Mouse (Mus musculus): Measurements from ENCODE around the gene Prdm4. TPM values are rescaled to one million over a fixed set of nuclear protein-coding genes. Genes with fewer than 3 reads are reported as not detected.

The Prdm4 gene
- 11.8 and 15.3 TPM in 2 replicates for polyA plus RNA-seq (2015; fragmentation: Nextera tagmentation; extraction: Ambion mirVana)

- peak; percentile 99 for ATAC-seq (ENCODE audit: insufficient number of reproducible peaks, low FRiP score, low TSS enrichment, low read depth)
- H3K4me1 ChIP-seq, result peaks cover 13% of the 10 kb centered on the region
- H3K4me2 ChIP-seq, result peak within 1 kb of the TSS; percentile 66
- peak within 1 kb of the TSS; percentile 86 for H3K27ac ChIP-seq
- no peaks in the 10 kb centered on the region for H3K9me3 ChIP-seq
- H3K27me3 ChIP-seq, result peaks cover 5% of the 10 kb centered on the region; the same call in 1 of the 2 replicates
- peak within 1 kb of the TSS; percentile 97 for H3K4me3 ChIP-seq
- H3K36me3 ChIP-seq, result peaks cover 29% of the 10 kb centered on the region
- under 1% methylated on average over 73 of the region's 90 CpGs for WGBS
- peak within 1 kb of the TSS; percentile 89 for H3K9ac ChIP-seq
Observed at GRCm38 (mm10) chr10:85916498-85917309, at the start of gene Prdm4. Gene Prdm4 (minus strand): TSS chr10:85917142.

DNA sequence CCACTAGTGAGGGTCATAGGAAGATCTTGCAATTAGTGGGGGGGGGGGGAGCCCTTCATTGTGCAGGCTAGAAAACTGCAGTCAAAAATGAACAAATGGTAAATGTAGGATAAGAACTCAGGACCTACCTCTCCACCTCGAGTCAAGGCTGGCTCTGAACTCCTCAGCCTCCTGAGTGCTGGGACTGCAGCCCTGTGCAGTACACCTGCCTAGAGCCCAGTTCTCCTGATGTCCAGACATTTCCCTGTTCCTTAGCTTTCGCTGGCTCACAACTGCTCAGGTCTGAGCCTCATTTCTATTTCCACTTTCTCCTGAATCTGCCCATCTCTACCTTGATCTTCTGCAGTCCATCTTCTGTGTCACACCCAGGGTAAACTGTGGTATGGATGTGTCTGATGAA is 49.5 kb upstream of the Prdm4 start:
- Histone ChIP-seq H3K9me3 (no peaks in the 10 kb centered on the region), H3K4me3 (no peak overlapping the region), H3K4me2 (no peak overlapping the region), H3K4me1 (no peaks in the 10 kb centered on the region), H3K36me3 (no peaks in the 10 kb centered on the region), H3K27ac (no peak overlapping the region), H3K9ac (no peak overlapping the region), H3K27me3 (0 out of 2 replicates have a peak, but pooled peaks cover 4% of the 10 kb centered on the region)
- WGBS, result 64% methylated on average over 2 of the region's 2 CpGs
- ATAC-seq (ENCODE audit: insufficient number of reproducible peaks, low FRiP score, low TSS enrichment, low read depth), result no peak

- no peak overlapping the region for H3K9ac ChIP-seq
- no peaks in the 10 kb centered on the region for H3K9me3 ChIP-seq
- 0 out of 2 replicates have a peak, but pooled peaks cover 4% of the 10 kb centered on the region for H3K27me3 ChIP-seq
- H3K27ac ChIP-seq, result no peak overlapping the region
- no peak for ATAC-seq (ENCODE audit: insufficient number of reproducible peaks, low FRiP score, low TSS enrichment, low read depth)
- no peak overlapping the region for H3K4me3 ChIP-seq
- no peak overlapping the region for H3K4me2 ChIP-seq
- H3K36me3 ChIP-seq, result no peaks in the 10 kb centered on the region
- H3K4me1 ChIP-seq, result no peaks in the 10 kb centered on the region
- WGBS, result 80% methylated on average over 7 of the region's 7 CpGs
Observed at GRCm38 (mm10) chr10:85964316-85964715, 47.4 kb upstream of the Prdm4 start.

- Histone ChIP-seq H3K27me3 (0 out of 2 replicates have a peak, but pooled peaks cover 4% of the 10 kb centered on the region), H3K36me3 (no peaks in the 10 kb centered on the region), H3K9me3 (no peaks in the 10 kb centered on the region), H3K4me2 (no peak overlapping the region), H3K4me3 (no peak overlapping the region), H3K4me1 (no peaks in the 10 kb centered on the region), H3K9ac (no peak overlapping the region), H3K27ac (no peak overlapping the region)
- no peak for ATAC-seq (ENCODE audit: insufficient number of reproducible peaks, low FRiP score, low TSS enrichment, low read depth)
- WGBS, result 60% methylated on average over 9 of the region's 9 CpGs
Observed at GRCm38 (mm10) chr10:85962897-85963296, 46.0 kb upstream of the Prdm4 start.

DNA sequence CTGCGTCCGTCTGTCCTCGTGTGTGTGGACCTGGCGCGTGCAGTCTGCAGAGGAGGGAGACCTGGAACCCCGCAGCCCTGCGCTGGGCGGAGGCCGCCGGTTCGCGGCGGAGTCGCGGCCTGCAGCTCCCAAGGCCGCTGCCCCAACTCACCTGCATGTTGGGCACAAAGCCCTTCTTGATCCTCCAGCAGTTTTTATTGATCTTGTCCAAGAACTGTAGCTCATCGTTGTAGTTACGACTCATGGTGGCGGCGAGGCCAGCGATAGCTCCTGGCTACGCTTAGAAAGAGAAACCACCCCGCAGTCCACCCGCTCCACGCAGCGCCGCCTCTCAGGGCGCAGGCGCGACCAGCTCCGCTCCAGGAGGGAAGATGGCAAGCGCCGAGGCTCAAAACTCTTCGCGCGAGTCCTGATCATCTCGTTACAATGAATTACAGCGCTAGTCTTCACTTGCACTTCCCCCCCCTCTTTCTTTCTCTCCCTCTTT is 40.6 kb upstream of the Prdm4 start, which contains the start of gene Rtcb:
TSS of gene Rtcb (minus strand) at position 360 of the 487 bp plus-strand sequence.
- peak within 1 kb of the TSS; percentile 69 for H3K4me2 ChIP-seq
- no peaks in the 10 kb centered on the region for H3K27me3 ChIP-seq
- H3K4me3 ChIP-seq, result peak within 1 kb of the TSS; percentile 87
- peak within 1 kb of the TSS; percentile 82 for H3K9ac ChIP-seq
- H3K9me3 ChIP-seq, result no peaks in the 10 kb centered on the region
- H3K4me1 ChIP-seq, result peaks cover 4% of the 10 kb centered on the region; the same call in 1 of the 2 replicates
- H3K27ac ChIP-seq, result peak within 1 kb of the TSS; percentile 82
- ATAC-seq (ENCODE audit: insufficient number of reproducible peaks, low FRiP score, low TSS enrichment, low read depth), result peak; percentile 84
- H3K36me3 ChIP-seq, result peaks cover 26% of the 10 kb centered on the region
- WGBS, result under 1% methylated on average over 38 of the region's 38 CpGs

DNA sequence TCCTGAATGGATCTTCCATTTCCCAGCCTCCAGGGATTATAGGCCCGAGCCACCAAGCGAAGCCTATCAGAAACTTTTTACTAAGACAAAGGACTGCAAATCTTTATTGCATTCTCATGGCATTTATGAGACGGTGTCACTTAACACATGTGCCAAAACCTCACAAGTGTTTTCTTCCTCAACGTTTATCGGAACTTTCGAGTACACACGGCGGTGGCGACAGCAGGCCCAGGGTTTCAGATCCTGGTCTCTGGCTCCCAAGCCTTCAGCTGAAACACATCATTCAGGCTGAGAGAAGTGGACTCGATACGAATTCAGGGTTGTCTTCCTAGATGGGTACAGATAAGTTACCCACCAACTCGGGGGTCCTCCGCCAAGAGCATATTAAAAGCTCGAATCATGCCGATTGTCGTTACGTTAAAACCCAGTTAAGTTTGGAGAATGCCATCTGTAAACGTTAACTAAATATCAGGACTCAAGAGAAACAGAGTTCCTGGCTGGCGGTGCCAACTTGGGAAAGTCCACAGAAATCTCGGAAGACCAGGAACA is 40.0 kb upstream of the Prdm4 start:
- Histone ChIP-seq H3K27ac (peak overlapping the region; percentile 82), H3K9me3 (no peaks in the 10 kb centered on the region), H3K4me2 (peak overlapping the region; percentile 69), H3K36me3 (peaks cover 30% of the 10 kb centered on the region), H3K4me1 (peaks cover 4% of the 10 kb centered on the region; the same call in 1 of the 2 replicates), H3K27me3 (no peaks in the 10 kb centered on the region), H3K9ac (peak overlapping the region; percentile 82), H3K4me3 (peak overlapping the region; percentile 87)
- ATAC-seq (ENCODE audit: insufficient number of reproducible peaks, low FRiP score, low TSS enrichment, low read depth), result no peak
- 2% methylated on average over 20 of the region's 20 CpGs for WGBS

DNA sequence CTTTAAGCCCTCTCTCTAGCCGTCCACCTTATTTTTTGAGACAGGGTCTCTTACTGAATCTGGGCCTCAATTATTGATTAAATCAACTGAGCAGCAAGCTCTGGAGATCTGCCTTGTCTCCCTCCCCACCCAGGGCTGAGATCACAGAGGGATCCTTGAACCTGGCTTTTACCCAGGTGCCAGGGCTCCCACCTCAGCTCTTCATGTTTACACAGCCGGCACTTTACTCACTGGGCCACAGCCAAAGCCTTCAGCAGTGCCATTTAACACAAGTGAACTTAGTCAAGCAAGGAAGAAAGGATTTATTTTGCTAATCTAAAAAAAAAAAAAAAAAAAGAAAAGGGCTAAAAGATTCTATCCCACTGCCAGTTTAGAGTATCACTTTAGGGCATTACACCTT is 37.5 kb upstream of the Prdm4 start:
- H3K9me3 ChIP-seq, result no peaks in the 10 kb centered on the region
- no peak overlapping the region for H3K9ac ChIP-seq
- WGBS, result 73% methylated on average over 2 of the region's 2 CpGs
- peaks cover 51% of the 10 kb centered on the region for H3K36me3 ChIP-seq
- no peak overlapping the region for H3K4me2 ChIP-seq
- ATAC-seq (ENCODE audit: insufficient number of reproducible peaks, low FRiP score, low TSS enrichment, low read depth), result no peak
- peaks cover 4% of the 10 kb centered on the region; the same call in 1 of the 2 replicates for H3K4me1 ChIP-seq
- H3K27ac ChIP-seq, result no peak overlapping the region
- H3K4me3 ChIP-seq, result no peak overlapping the region
- no peaks in the 10 kb centered on the region for H3K27me3 ChIP-seq

DNA sequence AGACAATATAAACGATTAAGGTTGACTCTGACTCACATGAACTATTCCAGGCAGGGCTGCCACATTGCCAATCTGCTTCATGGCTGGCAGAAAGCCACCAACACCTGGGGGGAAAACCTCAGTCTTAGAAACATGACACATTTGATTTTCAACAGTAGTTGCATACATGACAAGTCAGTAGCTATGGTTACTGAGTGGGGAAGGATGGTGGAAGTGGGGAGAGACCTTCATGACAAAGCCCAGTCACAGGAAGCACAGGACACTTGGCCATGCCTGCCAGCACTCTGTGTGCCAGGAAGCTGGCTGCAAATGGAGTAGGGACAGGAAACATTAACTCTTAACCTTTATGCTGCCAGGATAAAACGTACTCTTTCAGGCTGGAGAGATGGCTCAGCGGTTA is 36.5 kb upstream of the Prdm4 start:
- ATAC-seq (ENCODE audit: insufficient number of reproducible peaks, low FRiP score, low TSS enrichment, low read depth), result no peak
- no peaks in the 10 kb centered on the region for H3K9me3 ChIP-seq
- WGBS, result 72% methylated on average over 3 of the region's 3 CpGs
- H3K4me2 ChIP-seq, result no peak overlapping the region
- H3K4me3 ChIP-seq, result no peak overlapping the region
- peaks cover 62% of the 10 kb centered on the region for H3K36me3 ChIP-seq
- H3K27me3 ChIP-seq, result no peaks in the 10 kb centered on the region
- peaks cover 4% of the 10 kb centered on the region; the same call in 1 of the 2 replicates for H3K4me1 ChIP-seq
- no peak overlapping the region for H3K27ac ChIP-seq
- H3K9ac ChIP-seq, result no peak overlapping the region

GRCm38 (mm10) chr10:85951765-85952443 is 35.0 kb upstream of the Prdm4 start:
- peaks cover 71% of the 10 kb centered on the region for H3K36me3 ChIP-seq
- H3K4me2 ChIP-seq, result no peak overlapping the region
- no peak overlapping the region for H3K27ac ChIP-seq
- H3K9ac ChIP-seq, result no peak overlapping the region
- H3K4me1 ChIP-seq, result peaks cover 4% of the 10 kb centered on the region; the same call in 1 of the 2 replicates
- no peaks in the 10 kb centered on the region for H3K27me3 ChIP-seq
- no peaks in the 10 kb centered on the region for H3K9me3 ChIP-seq
- no peak for ATAC-seq (ENCODE audit: insufficient number of reproducible peaks, low FRiP score, low TSS enrichment, low read depth)
- 80% methylated on average over 6 of the region's 6 CpGs for WGBS
- no peak overlapping the region for H3K4me3 ChIP-seq

DNA sequence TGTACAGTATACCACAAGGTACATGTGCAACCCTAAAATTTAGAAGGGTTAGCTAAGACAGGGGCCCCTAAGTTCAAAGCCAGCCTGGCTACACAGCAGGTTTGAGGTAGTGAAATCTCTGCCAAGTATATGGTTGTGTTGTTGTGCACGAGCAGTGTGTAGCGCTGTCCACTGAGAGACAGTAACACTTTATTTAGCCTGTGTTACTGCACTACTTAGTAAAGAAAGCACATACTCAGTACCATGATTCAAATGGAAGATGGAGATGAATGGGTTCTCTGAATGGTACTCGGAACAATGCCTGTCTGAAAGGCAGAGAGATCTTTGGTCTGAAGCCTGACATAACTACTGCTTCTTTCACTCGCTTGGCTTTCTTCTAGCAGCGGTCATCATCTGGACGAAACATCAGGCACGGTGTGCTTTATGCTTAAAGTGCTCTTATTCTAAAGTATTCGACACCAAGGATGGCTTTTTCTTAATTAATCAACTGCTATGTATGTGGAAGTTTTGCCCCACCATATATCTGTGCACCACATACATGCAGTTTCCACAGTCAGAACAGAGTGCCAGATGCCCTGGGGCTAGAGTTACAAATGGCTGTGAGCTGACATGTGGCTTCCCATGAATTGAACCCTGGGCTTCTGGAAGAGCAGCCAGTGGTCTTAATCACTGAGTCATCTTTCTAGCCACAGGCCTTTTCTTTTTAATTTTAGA is 31.7 kb upstream of the Prdm4 start:
- H3K9ac ChIP-seq, result no peak overlapping the region
- 95% methylated on average over 8 of the region's 8 CpGs for WGBS
- H3K27ac ChIP-seq, result no peak overlapping the region
- no peak overlapping the region for H3K4me3 ChIP-seq
- no peaks in the 10 kb centered on the region for H3K9me3 ChIP-seq
- no peaks in the 10 kb centered on the region for H3K4me1 ChIP-seq
- no peak overlapping the region for H3K4me2 ChIP-seq
- peaks cover 85% of the 10 kb centered on the region for H3K36me3 ChIP-seq
- H3K27me3 ChIP-seq, result no peaks in the 10 kb centered on the region
- ATAC-seq (ENCODE audit: insufficient number of reproducible peaks, low FRiP score, low TSS enrichment, low read depth), result no peak

DNA sequence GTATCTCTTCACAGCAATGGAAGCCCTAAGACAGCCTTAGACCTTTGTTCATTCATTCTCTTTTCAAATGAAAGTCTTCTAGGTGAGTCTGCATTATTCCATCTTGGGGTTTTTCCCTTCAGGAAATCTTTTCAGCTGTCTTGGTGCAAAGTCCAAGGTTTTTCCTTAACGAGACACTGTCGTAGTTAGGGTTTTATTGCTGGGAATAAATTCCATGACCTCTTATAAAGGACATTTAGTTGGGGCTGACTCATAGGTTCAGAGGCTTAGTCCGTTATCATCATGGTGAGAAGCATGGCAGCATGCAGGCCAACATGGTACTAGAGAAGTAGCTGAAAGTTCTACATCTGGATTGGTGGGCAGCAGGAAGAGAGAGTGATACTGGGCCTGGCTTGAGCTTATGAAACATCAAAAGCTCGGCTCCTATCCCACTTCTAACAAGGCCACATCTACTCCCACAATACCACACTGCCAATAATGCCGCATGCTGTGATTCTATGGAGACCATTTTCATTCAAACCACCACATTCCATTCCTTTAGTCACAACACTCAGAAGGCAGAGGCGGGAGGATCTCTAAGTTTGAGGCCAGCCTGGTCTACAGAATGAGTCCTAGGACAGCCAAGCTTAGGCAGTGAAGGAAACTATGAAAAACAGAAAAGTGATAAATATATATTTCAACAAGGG is 19.5 kb upstream of the Prdm4 start:
- Histone ChIP-seq H3K4me2 (no peak overlapping the region), H3K9me3 (peaks cover 8% of the 10 kb centered on the region; the same call in 1 of the 2 replicates), H3K4me3 (no peak overlapping the region), H3K27ac (no peak overlapping the region), H3K36me3 (peaks cover 60% of the 10 kb centered on the region), H3K9ac (no peak overlapping the region), H3K27me3 (no peaks in the 10 kb centered on the region), H3K4me1 (no peaks in the 10 kb centered on the region)
- no peak for ATAC-seq (ENCODE audit: insufficient number of reproducible peaks, low FRiP score, low TSS enrichment, low read depth)
- 79% methylated on average over 6 of the region's 6 CpGs for WGBS

Data from limb, embryonic 15.5 days (tissue).